Mouse (Mus musculus): Measurements from ENCODE around the gene Cd28.

GRCm38 (mm10) chr1:60750201-60750765 is 33.7 kb downstream of the Cd28 start:
- TF ChIP-seq EP300 (IDR thresholded peaks at IDR 0.05; ENCODE audit: low read depth) (no peak), CTCF (IDR thresholded peaks at IDR 0.05; ENCODE audit: low read depth) (no peak)

Data from liver, postnatal 0 days (tissue).